Mouse (Mus musculus): ENCODE measurements around the gene Ifitm5.

The Ifitm5 gene

GRCm38 (mm10) chr7:140962733-140963132, 12.6 kb upstream of the Ifitm5 start:
- DNase-seq (ENCODE audit: low read depth, low spot score): no peak

DNA sequence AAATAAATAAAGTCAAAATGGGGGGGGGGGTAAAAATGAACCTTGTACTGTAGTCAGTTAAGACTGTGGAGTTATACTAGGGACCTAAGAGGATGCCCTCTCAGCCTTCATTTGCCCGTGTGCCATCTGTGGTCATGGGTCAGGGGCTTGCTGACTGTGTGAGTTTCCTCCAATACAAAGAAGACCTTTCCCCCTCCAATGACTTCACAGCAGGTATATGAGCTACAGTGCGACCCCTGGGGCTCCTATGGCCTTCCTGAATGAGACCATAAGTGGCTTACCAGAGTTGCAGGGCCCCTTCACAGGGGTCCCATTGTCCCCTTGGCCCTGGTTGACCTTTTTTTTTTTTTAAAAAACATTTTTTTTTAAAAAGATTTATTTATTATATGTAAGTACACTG, 11.3 kb upstream of the Ifitm5 start:
- DNase-seq (ENCODE audit: low read depth, low spot score): no peak

- no peak for DNase-seq (ENCODE audit: low read depth, low spot score)
Measured at GRCm38 (mm10) chr7:140960026-140960425, 9.9 kb upstream of the Ifitm5 start.

DNA sequence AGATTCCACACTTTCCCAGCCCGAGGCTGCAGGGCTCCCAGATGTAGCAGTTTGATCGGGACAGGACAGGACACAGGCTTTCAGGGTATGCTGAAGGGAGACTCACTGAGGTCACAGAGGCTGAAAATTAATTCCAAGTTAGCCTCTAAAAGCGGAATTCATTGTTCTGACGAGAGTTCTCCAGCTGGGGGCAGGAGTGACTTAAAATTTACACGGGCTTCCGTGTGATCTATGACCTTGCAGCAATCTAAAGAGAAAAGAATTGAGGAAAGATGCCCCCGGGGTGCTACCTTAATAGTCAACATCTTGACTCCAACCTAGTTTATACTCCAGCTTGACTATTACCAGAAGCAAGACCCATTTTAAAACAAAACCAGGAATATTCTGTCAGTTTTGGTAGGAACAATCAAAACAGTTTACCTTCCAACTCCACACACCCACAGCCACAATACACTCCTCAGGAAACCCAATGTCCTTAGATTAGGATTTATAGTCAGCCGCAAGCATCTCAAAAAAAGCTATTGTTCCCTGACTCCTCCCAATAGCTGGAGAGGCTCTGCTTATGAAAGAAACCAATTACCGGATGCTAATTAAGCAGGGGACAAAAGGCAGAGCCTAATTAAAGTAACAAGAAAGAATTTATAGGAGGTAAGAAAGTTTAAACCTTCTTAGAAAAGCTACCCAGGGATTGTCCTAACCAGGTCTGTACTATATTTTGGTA, 9.2 kb upstream of the Ifitm5 start:
- DNase-seq (ENCODE audit: low read depth, low spot score): no peak

- no peak for DNase-seq (ENCODE audit: low read depth, low spot score)
Measured at GRCm38 (mm10) chr7:140956556-140956869, 6.4 kb upstream of the Ifitm5 start.

GRCm38 (mm10) chr7:140955758-140956555, 5.9 kb upstream of the Ifitm5 start, which contains the start of the genes Gm45717 and Ifitm2:
Gm45717 (minus strand) TSS chr7:140955937.
Ifitm2 (minus strand) TSS chr7:140955987.
- no peak for DNase-seq (ENCODE audit: low read depth, low spot score)

- no peak for DNase-seq (ENCODE audit: low read depth, low spot score)
Measured at GRCm38 (mm10) chr7:140955342-140955741, 5.3 kb upstream of the Ifitm5 start.

DNA sequence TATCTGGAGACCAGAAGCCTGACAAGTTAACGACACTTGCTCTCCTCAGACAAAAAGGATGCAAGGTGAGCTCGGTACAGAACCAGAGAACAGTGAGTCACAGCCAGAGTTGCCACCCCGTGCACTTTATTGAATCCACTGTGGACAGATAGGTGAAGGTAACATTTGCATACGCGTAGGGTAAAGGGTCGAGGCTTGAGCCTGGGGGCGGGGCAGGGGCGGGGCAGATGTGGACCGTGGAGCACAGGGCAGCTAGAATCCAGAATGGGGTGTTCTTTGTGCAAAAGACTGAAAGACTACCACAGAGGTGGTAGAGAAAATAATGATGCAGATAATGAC, 4.6 kb upstream of the Ifitm5 start:
- no peak for DNase-seq (ENCODE audit: low read depth, low spot score)

- no peak for DNase-seq (ENCODE audit: low read depth, low spot score)
Measured at GRCm38 (mm10) chr7:140953800-140954732, 4.0 kb upstream of the Ifitm5 start.

DNA sequence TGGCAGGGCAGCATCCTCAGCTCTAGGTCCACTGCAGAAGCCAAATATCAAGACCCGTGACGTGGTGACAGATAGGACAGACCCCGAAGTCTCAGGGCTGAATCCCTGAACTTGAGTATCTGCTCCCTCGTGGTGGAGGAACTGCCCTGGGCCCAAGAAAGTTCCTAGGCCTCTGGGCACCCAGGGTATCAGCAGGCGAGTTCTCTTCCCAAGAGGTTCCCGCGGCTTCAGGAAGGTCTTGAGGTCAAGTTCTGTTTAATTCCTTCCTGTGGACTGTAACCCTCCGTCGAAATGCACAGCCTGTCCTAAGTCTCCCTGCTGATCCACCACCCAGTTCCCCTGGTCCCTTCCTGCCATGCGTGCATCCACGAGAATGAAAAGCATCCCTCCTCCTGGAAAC, 3.0 kb upstream of the Ifitm5 start:
- DNase-seq (ENCODE audit: low read depth, low spot score): no peak

DNA sequence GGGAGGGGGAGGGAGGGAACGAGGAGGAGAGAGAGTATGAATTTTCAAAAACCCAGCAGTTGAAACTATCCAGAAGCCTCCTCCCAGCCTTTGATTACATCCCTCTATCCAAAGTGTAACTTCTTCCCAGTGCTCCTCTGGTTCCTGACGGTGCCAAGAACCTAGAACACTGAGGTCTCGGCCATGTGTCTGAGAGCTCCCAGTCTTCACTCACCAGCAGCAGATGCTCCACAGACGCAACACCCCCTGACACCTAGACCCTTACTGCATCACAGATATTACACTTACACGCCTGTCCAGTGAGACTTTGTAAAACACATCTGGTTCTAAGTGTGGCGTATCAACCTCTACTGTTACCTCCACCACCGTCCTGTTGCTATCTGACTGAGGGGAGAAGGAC, 2.4 kb upstream of the Ifitm5 start:
- DNase-seq (ENCODE audit: low read depth, low spot score): no peak

DNA sequence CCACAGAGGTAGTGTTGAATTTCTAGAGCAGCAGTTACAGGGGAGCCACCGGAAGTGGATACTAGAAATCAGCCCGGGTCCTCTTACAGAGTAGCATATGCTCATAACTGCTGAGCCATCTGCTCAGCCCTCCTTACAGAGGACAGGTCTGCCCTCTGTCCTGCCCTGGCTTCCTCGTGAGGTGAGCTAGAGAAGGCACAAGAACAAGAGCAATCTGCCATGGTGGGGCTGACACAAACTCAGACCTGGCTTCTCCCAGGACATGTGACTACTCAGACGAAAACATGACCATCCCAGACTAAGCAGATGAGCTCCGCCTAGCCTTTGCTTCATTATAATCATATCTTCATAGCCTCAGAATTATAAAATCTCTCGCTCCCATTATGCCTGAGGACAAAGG, 1.7 kb upstream of the Ifitm5 start:
- no peak for DNase-seq (ENCODE audit: low read depth, low spot score)

DNA sequence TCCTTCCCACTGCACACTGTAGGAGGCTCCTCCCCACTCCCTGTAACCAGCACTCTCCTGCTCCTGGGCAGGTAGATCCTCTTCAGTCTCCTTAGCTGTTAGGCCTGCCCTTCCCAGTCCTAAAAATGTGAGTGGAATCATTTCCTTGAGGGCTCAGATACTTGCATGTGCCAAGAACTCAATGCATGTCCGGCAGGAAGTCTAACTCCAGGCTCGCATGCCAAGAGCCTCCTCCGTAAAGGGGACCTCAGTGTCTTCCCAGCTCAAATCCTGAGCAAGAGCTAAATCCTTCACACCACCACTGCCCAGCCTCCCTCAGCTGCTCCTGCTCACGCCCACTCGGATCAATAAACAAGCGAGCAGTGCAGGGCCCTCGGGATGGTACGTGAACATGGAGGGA, 960 bp upstream of the Ifitm5 start:
- DNase-seq (ENCODE audit: low read depth, low spot score): no peak

DNA sequence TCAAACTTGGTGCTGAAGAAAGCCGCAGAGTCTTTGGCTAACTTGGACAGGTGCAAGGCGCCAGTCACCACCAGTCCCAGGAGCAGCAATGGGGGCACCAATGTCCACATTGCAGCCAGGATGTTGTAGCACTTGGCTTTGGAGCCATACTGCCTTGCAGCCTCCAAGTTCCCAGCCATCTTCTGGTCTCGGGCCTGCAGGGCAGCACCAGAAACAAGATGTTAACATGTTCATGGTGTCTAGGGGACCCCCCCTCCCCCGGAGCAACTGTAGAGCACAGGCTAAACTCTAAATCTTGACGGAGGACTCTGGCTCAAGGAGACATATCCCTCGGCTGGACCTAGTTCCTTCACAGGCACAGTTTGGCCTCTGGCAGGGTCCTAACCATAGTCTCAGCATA, 836 bp downstream of the Ifitm5 start:
- no peak for DNase-seq (ENCODE audit: low read depth, low spot score)

DNA sequence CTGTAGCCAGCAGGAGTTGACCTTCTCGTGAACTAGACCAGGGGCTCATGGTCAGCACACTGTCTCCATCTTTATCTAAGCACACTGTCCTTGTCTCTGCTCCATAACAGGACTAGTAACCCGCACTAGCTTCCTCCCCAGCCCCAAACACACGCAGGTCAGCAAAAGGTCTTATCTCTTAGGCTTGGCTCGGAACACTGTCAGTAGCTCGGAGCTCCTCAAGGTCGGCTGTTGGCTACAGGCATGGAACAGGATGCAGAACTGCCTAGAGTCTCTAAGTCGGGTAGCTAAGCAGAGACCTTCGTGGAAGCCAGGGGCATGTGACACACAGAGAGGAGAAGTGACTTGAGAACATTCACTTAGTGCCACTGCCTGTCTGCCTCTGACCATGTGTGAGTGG, 1.9 kb downstream of the Ifitm5 start:
- no peak for DNase-seq (ENCODE audit: low read depth, low spot score)

GRCm38 (mm10) chr7:140946980-140947379, 3.1 kb downstream of the Ifitm5 start:
- DNase-seq (ENCODE audit: low read depth, low spot score): no peak

- no peak for DNase-seq (ENCODE audit: low read depth, low spot score)
Measured at GRCm38 (mm10) chr7:140946311-140946710, 3.8 kb downstream of the Ifitm5 start.

DNA sequence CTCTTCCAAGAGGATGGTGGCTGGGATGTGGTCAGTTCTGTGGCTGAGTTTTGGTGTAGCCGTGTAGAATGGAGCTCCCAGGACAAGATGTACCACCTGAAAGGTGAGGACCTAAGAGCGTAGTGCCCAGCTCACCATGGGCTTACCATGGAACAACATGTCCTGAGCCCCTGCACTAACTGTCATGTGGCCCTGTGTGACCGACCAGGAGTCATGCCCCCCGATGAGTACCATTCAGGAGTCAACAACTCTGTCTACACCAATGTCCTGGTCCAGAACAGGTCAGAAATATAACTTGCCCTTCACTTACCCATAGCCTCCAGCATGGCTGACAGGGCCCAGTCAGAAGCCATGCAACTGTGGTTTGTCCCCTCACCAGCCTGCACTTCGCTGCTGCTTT, 4.8 kb downstream of the Ifitm5 start:
- no peak for DNase-seq (ENCODE audit: low read depth, low spot score)

- DNase-seq (ENCODE audit: low read depth, low spot score): no peak
Measured at GRCm38 (mm10) chr7:140944236-140944635, 5.9 kb downstream of the Ifitm5 start.

DNA sequence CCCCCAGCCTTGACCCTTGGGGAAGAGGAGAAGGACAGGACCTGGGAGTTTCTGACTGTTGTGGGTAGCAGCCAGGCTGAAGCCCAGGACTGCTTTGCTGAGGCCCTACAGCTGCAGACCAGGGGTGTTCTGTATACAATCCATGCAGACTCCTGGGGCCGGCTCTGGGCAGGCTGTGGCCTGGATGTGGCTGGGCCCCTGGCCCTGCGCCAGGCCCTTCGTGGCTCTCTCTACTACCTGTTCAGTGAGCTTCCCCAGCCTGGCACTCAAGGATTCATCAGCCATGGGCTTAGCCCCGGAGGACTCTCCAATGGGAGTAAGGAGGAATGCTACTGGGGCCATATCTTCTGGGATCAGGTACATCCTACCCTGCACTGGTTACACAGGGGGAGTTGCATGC, 6.7 kb downstream of the Ifitm5 start:
- DNase-seq (ENCODE audit: low read depth, low spot score): no peak

DNA sequence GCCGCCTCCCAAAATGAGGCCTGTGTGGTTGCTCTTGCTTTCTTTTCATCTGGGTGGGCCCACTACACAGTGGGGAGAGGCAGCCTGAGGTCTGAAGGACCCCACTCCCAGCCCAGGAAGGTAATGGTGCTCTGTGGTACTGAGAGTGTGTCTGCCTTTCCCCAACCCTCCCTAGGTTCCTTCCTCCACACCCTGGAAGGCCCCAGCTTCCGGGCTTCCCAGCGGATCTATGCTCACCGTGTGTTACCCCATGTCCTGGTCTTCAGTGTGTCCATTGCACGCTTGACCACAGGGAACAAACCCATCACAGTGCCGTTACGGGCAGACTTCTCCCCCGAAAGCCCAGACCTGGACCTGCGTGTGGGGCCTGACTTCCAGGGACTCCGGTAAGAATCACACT, 7.3 kb downstream of the Ifitm5 start:
- DNase-seq (ENCODE audit: low read depth, low spot score): no peak

DNA sequence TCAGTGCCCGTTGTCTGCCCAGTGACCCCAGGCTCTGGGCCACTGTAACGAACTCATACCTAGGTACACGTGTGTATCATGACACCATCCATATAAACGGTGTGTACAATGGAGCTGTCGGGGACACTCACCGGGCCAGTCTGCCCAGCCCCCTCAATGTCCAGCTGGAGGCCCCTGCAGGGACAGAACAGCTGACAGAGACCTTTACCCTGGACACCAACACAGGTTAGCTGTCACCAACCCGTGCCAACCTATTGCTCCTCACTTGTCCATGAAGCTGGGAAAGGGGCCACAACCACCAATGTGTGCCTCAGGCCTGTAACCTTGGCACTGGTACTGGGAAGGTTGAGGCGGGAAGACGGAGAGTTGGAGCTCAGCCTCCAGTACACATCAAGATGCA, 7.8 kb downstream of the Ifitm5 start:
- no peak for DNase-seq (ENCODE audit: low read depth, low spot score)
